9 mouse cellular contexts compared by ENCODE assay signal in genomic region chr12:8320084-8320713, GRCm38 (mm10). TPM values are rescaled to one million over a fixed set of nuclear protein-coding genes. Genes with fewer than 3 reads are reported as not detected.
DNase-seq lines count a peak whose midpoint lies in the region; ATAC-seq lines count a peak whose summit lies in the region.
"Had no signal": no experiment of that assay in that cellular context is flagged by ENCODE, and none has a peak within 500 bp of the region (broad histone marks: within the 10 kb centered on the region; RNA-seq: fewer than 3 reads in every experiment).

No protein-coding gene starts in this region.

- H3K4me2 ChIP-seq in hindbrain, embryonic 16.5 days (ENCODE audit: low read length): no peak overlapping the region
- H3K4me2 ChIP-seq: limb, embryonic 13.5 days had no signal

- DNase-seq in NIH3T3 (ENCODE audit: low read depth): peak; percentile 85
- peak; percentile 83 to 87 for DNase-seq in cerebellum, adult 18-20 months
- DNase-seq in forelimb bud, embryonic 11.5 days (ENCODE audit: low read depth, low spot score): peak; percentile 67
- peak; percentile 87 to 91 for DNase-seq in left cerebral cortex, adult 18-20 months (ENCODE audit: low spot score in 2 of 2)
- DNase-seq in right cerebral cortex, postnatal 14 days: peak; percentile 86
- DNase-seq in urinary bladder, postnatal 14 days (ENCODE audit: low spot score): peak; percentile 80

- peaks cover 15% of the 10 kb centered on the region for H3K36me3 ChIP-seq in hindbrain, embryonic 16.5 days (ENCODE audit: control insufficient read depth, insufficient read depth, low read length)

- ATAC-seq in hindbrain, embryonic 16.5 days: peak; percentile 52
- peak; percentile 93 for ATAC-seq in megakaryocyte progenitor cell, adult 5-6 weeks (replicated peaks; ENCODE audit: poor library complexity)

- H3K27ac ChIP-seq in hindbrain, embryonic 16.5 days (ENCODE audit: low read depth, low read length): no peak overlapping the region
- H3K27ac ChIP-seq: limb, embryonic 13.5 days had no signal

- no peaks in the 10 kb centered on the region for H3K27me3 ChIP-seq in hindbrain, embryonic 16.5 days (replicated peaks; ENCODE audit: control insufficient read depth, insufficient read depth, low read length)
- H3K27me3 ChIP-seq: limb, embryonic 13.5 days had no signal

- H3K4me1 ChIP-seq in hindbrain, embryonic 16.5 days (ENCODE audit: control insufficient read depth, insufficient read depth, low read depth, low read length): no peaks in the 10 kb centered on the region

- 46% methylated on average over 5 of the region's 5 CpGs for WGBS in hindbrain, embryonic 16.5 days

- H3K9me3 ChIP-seq in hindbrain, embryonic 16.5 days (ENCODE audit: control insufficient read depth, low read length): no peaks in the 10 kb centered on the region
- H3K9me3 ChIP-seq: limb, embryonic 13.5 days had no signal

- no peak overlapping the region for H3K4me3 ChIP-seq in hindbrain, embryonic 16.5 days (ENCODE audit: low read length)
- H3K4me3 ChIP-seq: limb, embryonic 13.5 days had no signal

- no peak overlapping the region for H3K9ac ChIP-seq in hindbrain, embryonic 16.5 days (ENCODE audit: low read depth, low read length)
- H3K9ac ChIP-seq: limb, embryonic 13.5 days had no signal

RNA-seq across cellular contexts. Expression of gene Hs1bp3, which starts 7.0 kb away (rescaled TPM):
- polyA plus RNA-seq in hindbrain, embryonic 16.5 days (2015; fragmentation: Nextera tagmentation; extraction: Ambion mirVana): 10.1 and 10.6 TPM in 2 replicates
- 10 to 100 TPM; 10.9 to 14.6 TPM for total RNA-seq in left cerebral cortex, adult 18-20 months (2021)
- total RNA-seq in megakaryocyte progenitor cell, adult 5-6 weeks (2015): 5.6 and 8.3 TPM in 2 replicates
- total RNA-seq in megakaryocyte progenitor cell, adult 5-6 weeks (2017): 4.4 and 7.4 TPM in 2 replicates

RNA-seq across cellular contexts. Expression of gene Gdf7, which starts 18.4 kb away (rescaled TPM):
- 0.28 and 0.29 TPM in 2 replicates for polyA plus RNA-seq in hindbrain, embryonic 16.5 days (2015; fragmentation: Nextera tagmentation; extraction: Ambion mirVana)
- under 1 TPM; 0.47 to 0.93 TPM for total RNA-seq in left cerebral cortex, adult 18-20 months (2021)
- not detected in 2 replicates for total RNA-seq in megakaryocyte progenitor cell, adult 5-6 weeks (2015)
- total RNA-seq in megakaryocyte progenitor cell, adult 5-6 weeks (2017): not detected in 2 replicates
